Mouse (Mus musculus): ENCODE measurements around the gene Baiap3. TPM values are rescaled to one million over a fixed set of nuclear protein-coding genes. Genes with fewer than 3 reads are reported as not detected.
"Not testable (repeated sequence)": the region's sequence is repeated elsewhere in the genome, so short reads cannot be mapped to it uniquely, and the experiment has no call there.

Gene Baiap3
- polyA plus RNA-seq, 1 experiment from 2014 or later = 2.8 TPM

- ATAC-seq = no peak
- no peak for DNase-seq (ENCODE audit: low spot score)
- 0 out of 2 replicates have a peak, but pooled peaks cover 3% of the 10 kb centered on the region for H3K4me1 ChIP-seq (ENCODE audit: insufficient read depth, low read depth, low read length)
- peaks cover 9% of the 10 kb centered on the region for H3K36me3 ChIP-seq (ENCODE audit: insufficient read depth, low read length)
- H3K27me3 ChIP-seq (replicated peaks; ENCODE audit: insufficient read depth, low read length) = no peaks in the 10 kb centered on the region
- whole genome bisulfite sequencing = 90% methylated on average over 4 of the region's 4 CpGs
- H3K4me3 ChIP-seq (ENCODE audit: low read depth, low read length) = no peak overlapping the region
- TF ChIP-seq EP300 (IDR thresholded peaks at IDR 0.05) (no peak), CTCF (IDR thresholded peaks at IDR 0.05) (no peak)
- H3K9ac ChIP-seq (replicated peaks; ENCODE audit: low read depth) = no peak overlapping the region
- no peak overlapping the region for H3K27ac ChIP-seq (ENCODE audit: low read length)
- no peak overlapping the region for H3K4me2 ChIP-seq (replicated peaks; ENCODE audit: low read depth, low read length)
- no peaks in the 10 kb centered on the region for H3K9me3 ChIP-seq (ENCODE audit: low read length)
These were observed 30.5 kb downstream of the Baiap3 start for GRCm38 (mm10) chr17:25225659-25226058.

DNA sequence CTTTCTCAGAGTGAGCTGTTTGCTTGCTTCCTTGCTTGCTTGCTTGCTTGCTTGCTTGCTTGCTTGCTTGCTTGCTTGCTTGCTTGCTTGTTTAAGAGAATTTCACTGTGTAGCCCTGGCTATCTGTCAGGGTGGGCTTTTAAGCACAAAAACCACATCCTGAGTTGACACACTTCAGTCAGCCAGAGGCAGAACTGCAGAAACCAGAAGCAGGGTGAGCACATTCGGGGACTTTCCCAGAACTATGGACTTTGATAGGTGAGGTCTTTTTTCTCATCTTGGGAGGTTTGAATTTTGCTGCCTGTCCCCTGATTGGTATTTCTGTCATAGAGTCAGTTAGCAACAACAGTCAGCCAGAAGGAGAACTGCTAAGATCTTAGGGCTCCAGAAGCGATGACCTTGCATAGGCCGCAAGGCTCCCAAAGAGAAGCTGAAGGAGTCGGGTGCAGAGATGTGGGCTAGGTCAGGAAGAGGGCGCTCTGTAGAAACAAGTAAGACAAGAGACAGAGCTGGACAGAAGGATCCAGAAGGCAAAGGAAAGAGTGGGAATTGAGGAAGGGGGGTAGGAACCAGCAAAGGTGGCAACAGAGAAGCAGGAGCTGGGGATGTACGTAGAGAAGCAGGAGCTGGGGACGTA lies 31.5 kb downstream of the Baiap3 start:
- TF ChIP-seq EP300 (IDR thresholded peaks at IDR 0.05) = no peak
- H3K4me1 ChIP-seq (ENCODE audit: insufficient read depth, low read depth, low read length) = 0 out of 2 replicates have a peak, but pooled peaks cover 3% of the 10 kb centered on the region
- no peaks in the 10 kb centered on the region for H3K9me3 ChIP-seq (ENCODE audit: low read length)
- ATAC-seq (no peak), DNase-seq (ENCODE audit: low spot score) (no peak)
- no peak overlapping the region for H3K4me3 ChIP-seq (ENCODE audit: low read depth, low read length)
- no peaks in the 10 kb centered on the region for H3K27me3 ChIP-seq (replicated peaks; ENCODE audit: insufficient read depth, low read length)
- no peak overlapping the region for H3K27ac ChIP-seq (ENCODE audit: low read length)
- H3K4me2 ChIP-seq (replicated peaks; ENCODE audit: low read depth, low read length) = no peak overlapping the region
- WGBS = 85% methylated on average over 7 of the region's 7 CpGs
- H3K9ac ChIP-seq (replicated peaks; ENCODE audit: low read depth) = no peak overlapping the region
- peaks cover 5% of the 10 kb centered on the region; the same call in 1 of the 2 replicates for H3K36me3 ChIP-seq (ENCODE audit: insufficient read depth, low read length)

- ATAC-seq = no peak
- Histone ChIP-seq H3K9ac (replicated peaks; ENCODE audit: low read depth) (no peak overlapping the region), H3K9me3 (ENCODE audit: low read length) (no peaks in the 10 kb centered on the region), H3K27ac (ENCODE audit: low read length) (no peak overlapping the region), H3K4me3 (ENCODE audit: low read depth, low read length) (peak overlapping the region; percentile 14; the same call in 1 of the 2 replicates), H3K4me1 (ENCODE audit: insufficient read depth, low read depth, low read length) (0 out of 2 replicates have a peak, but pooled peaks cover 3% of the 10 kb centered on the region), H3K4me2 (replicated peaks; ENCODE audit: low read depth, low read length) (peak overlapping the region; percentile 46), H3K36me3 (ENCODE audit: insufficient read depth, low read length) (peaks cover 5% of the 10 kb centered on the region; the same call in 1 of the 2 replicates), H3K27me3 (replicated peaks; ENCODE audit: insufficient read depth, low read length) (no peaks in the 10 kb centered on the region)
- 49% methylated on average over 6 of the region's 6 CpGs for WGBS
- DNase-seq (ENCODE audit: low spot score) = no peak
- TF ChIP-seq EP300 (IDR thresholded peaks at IDR 0.05) = no peak
- no peak for TF ChIP-seq CTCF (IDR thresholded peaks at IDR 0.05)
These were observed 33.1 kb downstream of the Baiap3 start for GRCm38 (mm10) chr17:25222951-25223601.

GRCm38 (mm10) chr17:25222504-25222940 lies 33.6 kb downstream of the Baiap3 start:
- not testable (repeated sequence) for H3K9ac ChIP-seq (replicated peaks; ENCODE audit: low read depth)

DNA sequence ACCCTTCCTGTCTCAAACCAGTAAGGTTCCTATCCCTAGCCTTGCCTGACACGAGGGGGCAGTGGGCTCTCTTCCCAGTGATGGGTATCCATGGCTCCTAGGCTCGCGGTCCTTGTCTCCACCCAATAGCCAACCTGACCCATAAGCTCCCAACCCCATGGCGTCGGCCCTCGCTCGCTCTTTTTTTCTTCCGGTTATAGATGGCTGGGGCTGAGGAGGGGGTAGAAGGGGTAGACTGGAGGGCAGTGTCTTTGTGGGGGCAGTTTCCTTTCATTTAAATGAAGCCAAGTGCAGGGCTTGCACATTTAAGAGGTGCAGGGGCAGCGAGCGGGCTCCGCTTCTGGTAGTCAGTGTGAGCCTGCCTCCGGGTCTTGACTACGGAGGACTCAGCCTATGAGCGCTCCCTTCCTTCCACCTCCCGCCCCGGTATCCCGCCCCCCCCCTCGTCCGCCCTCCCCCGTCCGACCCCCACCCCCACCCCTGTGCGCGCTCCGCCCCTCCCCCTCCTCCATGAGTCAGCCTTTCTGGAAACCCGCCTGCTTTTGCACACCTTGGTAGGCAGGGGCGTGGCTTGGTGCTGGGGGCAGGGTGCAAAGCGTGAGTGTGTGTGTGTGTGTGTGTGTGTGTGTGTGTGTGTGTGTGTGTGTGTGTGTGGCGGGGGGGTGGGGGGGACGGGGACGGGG lies 34.2 kb downstream of the Baiap3 start:
- H3K27me3 ChIP-seq (replicated peaks; ENCODE audit: insufficient read depth, low read length) = no peaks in the 10 kb centered on the region
- no peak overlapping the region for H3K27ac ChIP-seq (ENCODE audit: low read length)
- no peak overlapping the region for H3K9ac ChIP-seq (replicated peaks; ENCODE audit: low read depth)
- H3K4me3 ChIP-seq (ENCODE audit: low read depth, low read length) = 0 out of 2 replicates have a peak overlapping the region, but pooled peaks have one; percentile 14
- peak; percentile 86 for ATAC-seq
- no peak for TF ChIP-seq CTCF (IDR thresholded peaks at IDR 0.05)
- TF ChIP-seq EP300 (IDR thresholded peaks at IDR 0.05) = no peak
- no peaks in the 10 kb centered on the region for H3K9me3 ChIP-seq (ENCODE audit: low read length)
- peak; percentile 55 for DNase-seq (ENCODE audit: low spot score)
- peak overlapping the region; percentile 48 for H3K4me2 ChIP-seq (replicated peaks; ENCODE audit: low read depth, low read length)
- 8% methylated on average over 14 of the region's 30 CpGs for whole genome bisulfite sequencing
- H3K4me1 ChIP-seq (ENCODE audit: insufficient read depth, low read depth, low read length) = 0 out of 2 replicates have a peak, but pooled peaks cover 3% of the 10 kb centered on the region
- H3K36me3 ChIP-seq (ENCODE audit: insufficient read depth, low read length) = peaks cover 5% of the 10 kb centered on the region; the same call in 1 of the 2 replicates

More at GRCm38 (mm10) chr17:25222504-25222940, 33.6 kb downstream of the Baiap3 start:
- ATAC-seq = peak; percentile 90
- not testable (repeated sequence) for H3K36me3 ChIP-seq (ENCODE audit: insufficient read depth, low read length); H3K4me1 ChIP-seq (ENCODE audit: insufficient read depth, low read depth, low read length); H3K9me3 ChIP-seq (ENCODE audit: low read length); DNase-seq (ENCODE audit: low spot score); H3K27me3 ChIP-seq (replicated peaks; ENCODE audit: insufficient read depth, low read length); H3K27ac ChIP-seq (ENCODE audit: low read length)
- Histone ChIP-seq H3K4me2 (replicated peaks; ENCODE audit: low read depth, low read length) (peak overlapping the region; percentile 48), H3K4me3 (ENCODE audit: low read depth, low read length) (peak overlapping the region; percentile 14; the same call in 1 of the 2 replicates)
- 26% methylated on average over 8 of the region's 28 CpGs for WGBS

- Histone ChIP-seq H3K9me3 (ENCODE audit: low read length) (no peaks in the 10 kb centered on the region), H3K4me2 (replicated peaks; ENCODE audit: low read depth, low read length) (no peak overlapping the region), H3K4me1 (ENCODE audit: insufficient read depth, low read depth, low read length) (0 out of 2 replicates have a peak, but pooled peaks cover 3% of the 10 kb centered on the region), H3K9ac (replicated peaks; ENCODE audit: low read depth) (no peak overlapping the region), H3K36me3 (ENCODE audit: insufficient read depth, low read length) (peaks cover 8% of the 10 kb centered on the region), H3K27ac (ENCODE audit: low read length) (no peak overlapping the region), H3K27me3 (replicated peaks; ENCODE audit: insufficient read depth, low read length) (no peaks in the 10 kb centered on the region), H3K4me3 (ENCODE audit: low read depth, low read length) (no peak overlapping the region)
- DNase-seq (ENCODE audit: low spot score) = no peak
- ATAC-seq = no peak
- WGBS = 81% methylated on average over 1 of the region's 1 CpGs
- TF ChIP-seq CTCF (IDR thresholded peaks at IDR 0.05) (no peak), EP300 (IDR thresholded peaks at IDR 0.05) (no peak)
These were observed 35.4 kb downstream of the Baiap3 start for GRCm38 (mm10) chr17:25220746-25221145.
